Mouse (Mus musculus) forebrain, postnatal 0 days (tissue): ENCODE data around the gene Rab34. TPM values are rescaled to one million over a fixed set of nuclear protein-coding genes. Genes with fewer than 3 reads are reported as not detected.
A peak's percentile ranks its signal among the peaks of the same experiment; 100 is the strongest.

Experiments used
- ATAC-seq: fragments of 200-750 bp; cut with Nextera tagmentation; 2 replicates; pipeline ENCODE4 v1.8.0; 2017; ENCODE audit warnings: mild to moderate bottlenecking, moderate library complexity
- DNase-seq: peaks from one replicate; pipeline ENCODE4 v3.0.0-alpha.2; 2015
- H3K27ac ChIP-seq: fragments of 300-500 bp; sonication (generic); 2 replicates; pipeline ENCODE4 v1.5.1; 2014; ENCODE audit warnings: low read depth, mild to moderate bottlenecking, antibody characterized with exemption, low read length, moderate library complexity, mixed read lengths
- H3K27me3 ChIP-seq: fragments of 300-500 bp; sonication (generic); 2 replicates; pipeline ENCODE4 v1.6.1; 2014; ENCODE audit warnings: mild to moderate bottlenecking, low read length, mixed read lengths; ENCODE audit not compliant: insufficient read depth
- H3K36me3 ChIP-seq: fragments of 300-500 bp; sonication (generic); 2 replicates; pipeline ENCODE4 v1.6.1; 2014; ENCODE audit warnings: mild to moderate bottlenecking, moderate library complexity; ENCODE audit not compliant: insufficient read depth
- H3K4me1 ChIP-seq: fragments of 300-500 bp; sonication (generic); 2 replicates; pipeline ENCODE4 v1.6.1; 2014; ENCODE audit warnings: antibody characterized with exemption; ENCODE audit not compliant: insufficient read depth
- H3K4me2 ChIP-seq: fragments of 300-500 bp; sonication (generic); 2 replicates; pipeline ENCODE4 v1.6.1; 2014; ENCODE audit warnings: low read depth, mild to moderate bottlenecking, moderate library complexity
- H3K4me3 ChIP-seq: fragments of 300-500 bp; sonication (generic); 2 replicates; pipeline ENCODE4 v1.5.1; 2014; ENCODE audit warnings: low read depth, low read length, mixed read lengths
- H3K9ac ChIP-seq: fragments of 300-500 bp; sonication (generic); 2 replicates; pipeline ENCODE4 v1.6.1; 2014; ENCODE audit warnings: mild to moderate bottlenecking
- H3K9me3 ChIP-seq: fragments of 300-500 bp; sonication (generic); 2 replicates; pipeline ENCODE4 v1.6.1; 2016; ENCODE audit warnings: low read length
- CTCF ChIP-seq: sonication (generic); IDR thresholded peaks from 2 replicates; pipeline ENCODE4 v1.5.1; 2016; ENCODE audit warnings: antibody characterized with exemption, control low read depth, low read depth
- WGBS: fragments of 180-500 bp; shearing (Covaris S2); extraction: QIAGEN DNeasy Blood & Tissue Kit; methylation state at CpG from one replicate; pipeline ENCODE4 v1.1.7; 2014; 5-methylcytosine and 5-hydroxymethylcytosine counted together
- polyA plus RNA-seq: library from polyadenylated mRNA; unstranded; fragments of >200 nt; fragmentation: Nextera tagmentation; extraction: Ambion mirVana; gene quantifications from 2 replicates; pipeline ENCODE4 v1.2.1, GENCODE M21; 2015
- total RNA-seq: library from RNA; depleted of rRNA; stranded (reverse); fragments of >200 nt; gene quantifications from 2 replicates; pipeline ENCODE4 v1.2.3, GENCODE M21; 2014; rRNA removed

Gene Rab34
- 76.9 and 83.5 TPM in 2 replicates for total RNA-seq
- polyA plus RNA-seq, result 50.8 and 55.5 TPM in 2 replicates

DNA sequence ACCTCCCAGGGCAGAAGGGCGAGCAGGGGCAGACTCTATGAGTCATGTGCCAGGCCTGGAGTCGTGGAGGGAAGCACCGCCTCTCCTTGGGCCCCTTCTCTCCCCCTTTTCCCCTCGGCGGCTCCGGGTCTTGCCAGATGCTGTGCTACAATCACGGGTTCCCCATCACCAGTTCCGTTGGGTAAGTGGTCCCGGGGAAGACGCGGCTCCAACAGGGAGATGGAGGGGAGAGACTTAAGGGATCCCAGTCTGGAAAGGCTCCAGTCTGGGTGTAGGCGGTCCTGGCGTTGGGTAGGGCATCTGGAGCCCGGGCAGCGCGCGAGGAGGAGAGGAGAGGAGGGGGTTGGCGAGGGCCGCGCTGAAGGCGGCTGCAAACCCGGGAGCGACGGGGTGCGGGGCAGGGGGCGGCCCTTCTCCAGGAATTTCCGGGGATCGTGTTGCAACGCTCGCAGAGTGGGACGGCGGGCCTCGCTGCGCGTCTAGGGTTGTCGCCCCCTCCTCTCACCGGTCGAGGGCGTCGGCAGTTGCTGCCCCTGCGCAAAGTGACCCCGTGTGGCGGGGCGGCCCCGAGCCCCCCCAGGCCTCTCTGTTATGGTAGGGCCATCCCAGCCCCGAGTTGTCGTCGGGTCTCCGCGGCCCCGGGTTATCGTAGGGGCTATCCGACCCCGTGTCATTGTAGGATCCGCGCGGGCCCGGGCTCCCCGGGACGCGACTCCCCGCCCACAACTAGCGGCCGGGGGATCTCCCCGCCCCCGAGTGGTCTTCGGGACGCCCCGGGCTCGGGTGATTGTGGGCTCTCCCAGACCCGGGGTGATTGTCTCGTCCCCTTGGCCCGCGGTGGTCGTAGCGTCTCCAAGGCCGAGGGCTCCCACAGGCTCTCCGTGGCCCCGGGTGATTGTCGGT is at the start of gene Rab34:
Rab34 (plus strand) TSS at position 100 of the 903 bp plus-strand sequence.
- H3K9me3 ChIP-seq, result no peaks in the 10 kb centered on the region
- H3K4me3 ChIP-seq, result peak within 1 kb of the TSS; percentile 80
- DNase-seq, result peak; percentile 85
- H3K27me3 ChIP-seq, result no peaks in the 10 kb centered on the region
- H3K27ac ChIP-seq, result peak within 1 kb of the TSS; percentile 95
- ATAC-seq, result peak; percentile 85
- under 1% methylated on average over 80 of the region's 80 CpGs for whole genome bisulfite sequencing
- H3K36me3 ChIP-seq, result peaks cover 24% of the 10 kb centered on the region
- peaks cover 15% of the 10 kb centered on the region for H3K4me1 ChIP-seq
- peak; percentile 41 for TF ChIP-seq CTCF
- H3K4me2 ChIP-seq, result peak within 1 kb of the TSS; percentile 78
- peak within 1 kb of the TSS; percentile 92 for H3K9ac ChIP-seq

DNA sequence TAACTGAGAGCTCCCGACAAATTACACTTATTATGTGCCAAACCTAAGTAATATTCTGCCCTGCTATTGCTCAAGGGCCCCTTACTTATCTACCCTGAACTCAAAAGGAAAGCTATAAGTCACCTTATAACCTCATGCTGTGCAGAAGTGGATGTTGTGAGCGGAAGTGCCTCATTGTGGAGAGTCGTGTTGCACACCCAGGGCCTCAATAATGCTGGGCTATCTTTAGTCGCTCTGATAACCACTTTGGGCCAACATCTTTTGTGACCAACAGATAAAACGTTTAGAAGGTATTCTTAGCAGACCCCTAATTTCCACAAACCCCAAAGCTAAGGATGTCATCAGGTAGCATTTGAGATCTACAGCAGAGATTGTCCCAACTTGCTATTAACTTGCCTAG is 47.6 kb upstream of the Rab34 start:
- no peak overlapping the region for H3K27ac ChIP-seq
- ATAC-seq (no peak), DNase-seq (no peak)
- no peaks in the 10 kb centered on the region for H3K9me3 ChIP-seq
- WGBS, result 89% methylated on average over 5 of the region's 5 CpGs
- H3K4me3 ChIP-seq, result no peak overlapping the region
- no peak for TF ChIP-seq CTCF
- H3K36me3 ChIP-seq, result peaks cover 21% of the 10 kb centered on the region
- no peaks in the 10 kb centered on the region for H3K27me3 ChIP-seq
- H3K9ac ChIP-seq, result no peak overlapping the region
- no peak overlapping the region for H3K4me2 ChIP-seq
- no peaks in the 10 kb centered on the region for H3K4me1 ChIP-seq

DNA sequence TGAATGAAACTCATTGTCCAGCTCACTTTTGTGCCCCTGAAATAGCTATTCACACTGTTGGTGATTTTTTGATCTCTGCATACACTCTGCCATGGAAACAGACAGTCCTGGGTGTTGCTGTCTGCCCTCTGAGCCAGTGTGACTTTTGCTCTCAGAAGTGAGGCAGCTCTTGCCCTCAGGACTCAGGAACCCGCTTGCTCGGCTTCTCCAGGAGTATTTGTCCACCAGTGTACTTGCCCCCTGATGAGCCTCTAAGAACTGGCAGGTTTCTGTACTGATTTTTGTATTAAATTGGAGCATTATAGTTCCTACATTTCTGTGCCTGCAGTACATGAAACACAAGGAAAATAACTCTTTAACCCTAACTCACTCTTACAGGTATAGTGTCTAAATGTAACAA is 44.7 kb upstream of the Rab34 start:
- H3K9ac ChIP-seq, result no peak overlapping the region
- no peak overlapping the region for H3K4me2 ChIP-seq
- no peak for TF ChIP-seq CTCF
- no peaks in the 10 kb centered on the region for H3K9me3 ChIP-seq
- H3K36me3 ChIP-seq, result peaks cover 45% of the 10 kb centered on the region
- DNase-seq (no peak), ATAC-seq (no peak)
- H3K4me3 ChIP-seq, result no peak overlapping the region
- H3K27ac ChIP-seq, result no peak overlapping the region
- no peaks in the 10 kb centered on the region for H3K27me3 ChIP-seq
- no peaks in the 10 kb centered on the region for H3K4me1 ChIP-seq
- 78% methylated on average over 2 of the region's 2 CpGs for WGBS

DNA sequence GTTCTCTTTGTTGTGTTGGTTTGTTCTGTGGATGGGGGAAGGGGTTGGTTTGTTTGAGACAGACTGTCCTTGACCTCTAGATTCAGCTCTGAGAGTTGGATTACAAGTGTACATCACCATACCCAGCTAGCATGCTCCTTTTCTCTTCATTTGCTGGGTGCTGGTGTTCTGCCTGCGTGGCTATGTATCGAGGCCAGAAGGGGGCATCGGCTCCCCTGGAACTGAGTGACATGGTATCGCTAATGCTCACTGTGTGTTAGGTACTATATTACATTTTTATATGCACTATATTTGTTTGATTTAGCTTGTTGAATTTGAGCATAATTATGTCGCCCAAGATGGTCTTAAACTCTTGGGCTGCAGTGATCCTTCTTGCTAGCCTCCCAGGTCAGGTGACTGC is 42.1 kb upstream of the Rab34 start:
- no peak overlapping the region for H3K4me2 ChIP-seq
- no peaks in the 10 kb centered on the region for H3K4me1 ChIP-seq
- no peak overlapping the region for H3K4me3 ChIP-seq
- no peaks in the 10 kb centered on the region for H3K27me3 ChIP-seq
- peak; percentile 29; the same call in 1 of the 2 replicates for TF ChIP-seq CTCF
- 91% methylated on average over 5 of the region's 5 CpGs for WGBS
- DNase-seq (no peak), ATAC-seq (no peak)
- no peak overlapping the region for H3K27ac ChIP-seq
- no peak overlapping the region for H3K9ac ChIP-seq
- no peaks in the 10 kb centered on the region for H3K9me3 ChIP-seq
- H3K36me3 ChIP-seq, result peaks cover 55% of the 10 kb centered on the region

DNA sequence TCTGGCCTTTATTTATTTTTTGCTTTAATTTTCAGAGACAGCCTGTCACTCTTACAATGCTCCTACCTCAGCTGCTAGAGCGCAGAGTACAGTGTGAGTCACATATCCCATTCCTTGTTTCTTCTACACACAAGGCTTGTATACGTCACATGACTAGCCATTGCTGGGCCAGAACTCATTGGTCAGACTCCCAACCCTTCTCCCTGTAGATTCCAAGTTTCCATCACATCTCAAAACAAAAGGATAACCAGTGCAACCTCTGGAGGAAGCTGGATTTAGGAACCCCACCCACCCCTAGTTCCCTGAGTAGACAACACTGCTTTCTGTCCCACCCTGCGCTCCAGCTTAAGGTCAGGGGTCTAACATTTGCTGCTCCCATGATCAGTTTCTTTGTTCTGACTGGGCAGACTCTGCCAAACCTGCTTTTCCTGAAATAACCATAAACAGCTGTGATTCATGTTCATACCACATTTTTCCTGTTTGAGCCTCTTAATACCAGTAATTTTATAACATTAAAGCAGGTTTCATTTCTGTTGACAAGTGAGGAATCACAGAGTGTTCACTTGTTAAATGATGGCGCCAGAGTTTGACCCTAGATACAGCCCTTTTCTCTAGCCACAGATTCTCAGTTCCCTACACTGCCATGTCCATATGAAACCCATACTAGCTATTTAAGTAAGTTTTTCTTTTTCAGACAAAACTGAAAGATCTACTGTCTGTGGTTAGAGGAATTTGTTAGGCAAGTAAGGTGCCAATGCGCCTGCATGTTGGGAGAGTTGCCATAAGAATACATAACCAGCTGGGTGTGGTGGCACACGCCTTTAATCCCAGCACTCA is 41.3 kb upstream of the Rab34 start:
- no peak overlapping the region for H3K9ac ChIP-seq
- no peak for DNase-seq
- TF ChIP-seq CTCF, result no peak
- H3K36me3 ChIP-seq, result peaks cover 55% of the 10 kb centered on the region
- H3K4me3 ChIP-seq, result no peak overlapping the region
- H3K4me1 ChIP-seq, result no peaks in the 10 kb centered on the region
- 96% methylated on average over 6 of the region's 6 CpGs for WGBS
- H3K9me3 ChIP-seq, result no peaks in the 10 kb centered on the region
- no peak overlapping the region for H3K4me2 ChIP-seq
- no peak for ATAC-seq
- no peak overlapping the region for H3K27ac ChIP-seq
- H3K27me3 ChIP-seq, result no peaks in the 10 kb centered on the region

DNA sequence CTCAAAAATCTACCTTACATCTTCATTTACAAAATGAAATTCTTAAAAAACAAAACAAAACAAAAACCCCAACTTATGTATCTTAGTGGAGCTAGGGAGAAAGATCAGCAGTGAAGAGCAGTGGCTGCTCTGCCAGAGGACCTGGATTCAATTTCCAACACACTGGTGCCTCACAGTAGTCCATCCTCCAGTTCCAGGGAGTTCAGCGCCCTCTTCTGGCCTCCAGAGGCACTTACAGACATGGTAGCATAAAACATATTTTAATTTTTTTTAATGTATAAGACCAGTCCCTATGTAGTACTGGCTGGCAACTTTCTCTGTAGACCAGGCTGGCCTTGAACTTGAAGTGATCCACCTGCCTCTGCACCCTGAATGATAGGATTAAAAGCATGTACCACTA is 37.1 kb upstream of the Rab34 start:
- Histone ChIP-seq H3K9ac (no peak overlapping the region), H3K36me3 (peaks cover 63% of the 10 kb centered on the region), H3K4me3 (no peak overlapping the region), H3K4me2 (no peak overlapping the region), H3K27ac (no peak overlapping the region), H3K9me3 (no peaks in the 10 kb centered on the region), H3K27me3 (no peaks in the 10 kb centered on the region), H3K4me1 (no peaks in the 10 kb centered on the region)
- peak; percentile 59 for TF ChIP-seq CTCF
- peak; percentile 41 for DNase-seq
- no peak for ATAC-seq
- 36% methylated on average over 1 of the region's 1 CpGs for WGBS
